Mouse (Mus musculus) CD4-positive, CD25-positive, alpha-beta regulatory T cell (primary cell): ENCODE data around the gene 1700001F09Rik. TPM values are rescaled to one million over a fixed set of nuclear protein-coding genes. Genes with fewer than 3 reads are reported as not detected.

Experiments
- polyA plus RNA-seq: library from polyadenylated mRNA; unstranded; fragments of 100-300 nt; shearing (Covaris generic); gene quantifications from one replicate; pipeline ENCODE4 v1.2.1, GENCODE M21; 2017

1700001F09Rik gene
- polyA plus RNA-seq = not detected

GRCm38 (mm10) chr14:43347711-43348110 lies at the start of gene 1700001F09Rik:
1700001F09Rik (minus strand) TSS chr14:43347811.

GRCm38 (mm10) chr14:43293503-43293902 lies 54.1 kb downstream of the 1700001F09Rik start, which contains the start of gene Gm8127:
Gm8127 (minus strand) TSS chr14:43293832.

Other genes starting within 250 kb of the 1700001F09Rik start
- gene Gm8104, start 247.2 kb downstream of the 1700001F09Rik start, polyA plus RNA-seq = not detected
- not detected for gene Gm7233, start 167.9 kb downstream of the 1700001F09Rik start, polyA plus RNA-seq
- not detected for gene Gm8122, start 112.5 kb downstream of the 1700001F09Rik start, polyA plus RNA-seq
- gene Gm8126, start 89.2 kb downstream of the 1700001F09Rik start, polyA plus RNA-seq = not detected
- 0.29 TPM for gene Gm9732, start 72.8 kb downstream of the 1700001F09Rik start, polyA plus RNA-seq
- gene Gm8127, start 54.0 kb downstream of the 1700001F09Rik start, polyA plus RNA-seq = not detected
- gene Gm8138, start 68.5 kb upstream of the 1700001F09Rik start, polyA plus RNA-seq = not detected
- gene Gm5799, start 195.8 kb upstream of the 1700001F09Rik start, polyA plus RNA-seq = not detected
- gene Gm17654, start 231.3 kb upstream of the 1700001F09Rik start, polyA plus RNA-seq = not detected